ENCODE assay signal across 13 mouse cellular contexts in genomic region chr16:63821164-63821563, GRCm38 (mm10).
"Had no signal": no experiment of that assay in that cellular context is flagged by ENCODE, and none has a peak within 500 bp of the region (broad histone marks: within the 10 kb centered on the region; RNA-seq: fewer than 3 reads in every experiment).

No protein-coding gene starts in this region.

- H3K9me3 ChIP-seq: limb, embryonic 12.5 days; liver, embryonic 13.5 days; neural tube, embryonic 15.5 days had no signal

- H3K4me2 ChIP-seq: limb, embryonic 12.5 days; liver, embryonic 13.5 days; neural tube, embryonic 15.5 days had no signal

- H3K36me3 ChIP-seq: limb, embryonic 12.5 days; liver, embryonic 13.5 days; neural tube, embryonic 15.5 days had no signal

- H3K4me3 ChIP-seq: layer of hippocampus, adult 2 months; limb, embryonic 12.5 days; liver, embryonic 13.5 days; neural tube, embryonic 15.5 days had no signal

- ATAC-seq: liver, postnatal 0 days; midbrain, embryonic 16.5 days had no signal

- H3K9ac ChIP-seq: limb, embryonic 12.5 days; liver, embryonic 13.5 days; liver, postnatal 0 days; neural tube, embryonic 15.5 days had no signal

- H3K27ac ChIP-seq: layer of hippocampus, adult 2 months; limb, embryonic 12.5 days; liver, embryonic 13.5 days; neural tube, embryonic 15.5 days; stomach, postnatal 0 days had no signal

- H3K27me3 ChIP-seq: limb, embryonic 12.5 days; liver, embryonic 13.5 days; neural tube, embryonic 15.5 days had no signal

- H3K4me1 ChIP-seq: liver, embryonic 13.5 days had no signal

- DNase-seq: kidney, postnatal 10 days; kidney, postnatal 4 days; liver; liver, embryonic 13.5 days; liver, postnatal 0 days; right cerebral cortex, adult 18-20 months; right cerebral cortex, postnatal 25 days; thymus, postnatal 4 days had no signal
